Mouse (Mus musculus): Measurements from ENCODE around the gene Luzp1.

GRCm38 (mm10) chr4:136449795-136450194 lies 19.8 kb upstream of the Luzp1 start:
- TF ChIP-seq CTCF (IDR thresholded peaks at IDR 0.05; ENCODE audit: low read depth) (no peak), EP300 (optimal IDR thresholded peaks at IDR 0.05) (no peak)

Data from stomach, postnatal 0 days (tissue).